Mouse (Mus musculus) neural tube, embryonic 11.5 days (tissue): ENCODE data around the gene Nat8f3. TPM values are rescaled to one million over a fixed set of nuclear protein-coding genes. Genes with fewer than 3 reads are reported as not detected.
"Not testable (repeated sequence)": the region's sequence is repeated elsewhere in the genome, so short reads cannot be mapped to it uniquely, and the experiment has no call there.

Experiments
- ATAC-seq: fragments of 200-750 bp; cut with Nextera tagmentation; 2 replicates; pipeline ENCODE4 v1.8.0; 2017; ENCODE audit warnings: moderate number of reproducible peaks, mild to moderate bottlenecking, moderate TSS enrichment, moderate library complexity; ENCODE audit not compliant: insufficient read depth, low FRiP score, low TSS enrichment
- DNase-seq: peaks from one replicate; pipeline ENCODE4 v3.0.0-alpha.2; 2015; ENCODE audit warnings: low spot score
- H3K27ac ChIP-seq: fragments of 300-500 bp; sonication (generic); 2 replicates; pipeline ENCODE4 v1.5.1; 2014; ENCODE audit warnings: low read depth, mild to moderate bottlenecking, low read length
- H3K27me3 ChIP-seq: fragments of 300-500 bp; sonication (generic); 2 replicates; pipeline ENCODE4 v1.6.1; 2014; ENCODE audit warnings: mild to moderate bottlenecking, low read length, mixed read lengths; ENCODE audit not compliant: control insufficient read depth, insufficient read depth
- H3K36me3 ChIP-seq: fragments of 300-500 bp; sonication (generic); 2 replicates; pipeline ENCODE4 v1.6.1; 2014; ENCODE audit warnings: mild to moderate bottlenecking, low read length, moderate library complexity, mixed read lengths; ENCODE audit not compliant: control insufficient read depth, insufficient read depth
- H3K4me1 ChIP-seq: fragments of 300-500 bp; sonication (generic); 2 replicates; pipeline ENCODE4 v1.6.1; 2014; ENCODE audit warnings: low read length, mixed read lengths; ENCODE audit not compliant: control insufficient read depth, insufficient read depth
- H3K4me2 ChIP-seq: fragments of 300-500 bp; sonication (generic); 2 replicates; pipeline ENCODE4 v1.6.1; 2014; ENCODE audit warnings: low read depth, mild to moderate bottlenecking, moderate library complexity
- H3K4me3 ChIP-seq: fragments of 300-500 bp; sonication (generic); 2 replicates; pipeline ENCODE4 v1.5.1; 2014; ENCODE audit warnings: low read depth, low read length
- H3K9ac ChIP-seq: fragments of 300-500 bp; sonication (generic); 2 replicates; pipeline ENCODE4 v1.6.1; 2014; ENCODE audit warnings: mild to moderate bottlenecking, low read length
- H3K9me3 ChIP-seq: fragments of 300-500 bp; sonication (generic); 2 replicates; pipeline ENCODE4 v1.6.1; 2016; ENCODE audit warnings: low read length; ENCODE audit not compliant: control insufficient read depth
- WGBS: fragments of 180-500 bp; shearing (Covaris S2); extraction: QIAGEN DNeasy Blood & Tissue Kit; methylation state at CpG from one replicate; pipeline ENCODE4 v1.1.7; 2014; 5-methylcytosine and 5-hydroxymethylcytosine counted together
- polyA plus RNA-seq: library from polyadenylated mRNA; unstranded; fragments of >200 nt; fragmentation: Nextera tagmentation; extraction: Ambion mirVana; gene quantifications from 2 replicates; pipeline ENCODE4 v1.2.1, GENCODE M21; 2014

The Nat8f3 gene
- polyA plus RNA-seq, result not detected in 2 replicates

GRCm38 (mm10) chr6:85765532-85765931 is at the start of gene Nat8f3:
Gene Nat8f3, minus strand, starts transcription at chr6:85765754.
- not testable (repeated sequence) for H3K9me3 ChIP-seq, H3K27me3 ChIP-seq, DNase-seq, H3K4me1 ChIP-seq, H3K4me3 ChIP-seq, H3K27ac ChIP-seq, H3K4me2 ChIP-seq, ATAC-seq, H3K9ac ChIP-seq, H3K36me3 ChIP-seq
- 67% methylated on average over 13 of the region's 13 CpGs for WGBS

DNA sequence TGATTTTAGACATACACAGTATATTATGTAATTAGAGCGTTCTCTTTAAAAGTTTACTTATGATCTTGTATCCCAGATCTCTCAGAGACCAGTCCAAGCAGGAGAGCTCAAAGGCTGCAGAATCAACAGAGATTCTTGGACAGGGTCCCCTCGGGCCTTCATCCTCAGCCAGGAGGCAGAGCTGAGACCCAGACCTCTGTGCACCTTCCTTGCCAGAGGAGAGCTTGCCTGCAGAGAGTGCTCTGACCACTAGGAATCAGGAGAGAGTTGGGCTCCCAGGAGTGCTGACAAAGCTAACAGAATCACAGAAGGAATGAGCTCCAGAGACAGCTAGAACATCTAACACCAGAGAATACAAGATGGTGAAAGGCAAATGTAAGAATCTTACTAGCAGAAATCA is 47.8 kb upstream of the Nat8f3 start:
- 89% methylated on average over 2 of the region's 2 CpGs for WGBS
- Histone ChIP-seq H3K4me2 (no peak overlapping the region), H3K9me3 (no peaks in the 10 kb centered on the region), H3K27me3 (no peaks in the 10 kb centered on the region), H3K4me3 (no peak overlapping the region), H3K36me3 (no peaks in the 10 kb centered on the region), H3K9ac (no peak overlapping the region), H3K27ac (no peak overlapping the region), H3K4me1 (no peaks in the 10 kb centered on the region)
- ATAC-seq (no peak), DNase-seq (no peak)

DNA sequence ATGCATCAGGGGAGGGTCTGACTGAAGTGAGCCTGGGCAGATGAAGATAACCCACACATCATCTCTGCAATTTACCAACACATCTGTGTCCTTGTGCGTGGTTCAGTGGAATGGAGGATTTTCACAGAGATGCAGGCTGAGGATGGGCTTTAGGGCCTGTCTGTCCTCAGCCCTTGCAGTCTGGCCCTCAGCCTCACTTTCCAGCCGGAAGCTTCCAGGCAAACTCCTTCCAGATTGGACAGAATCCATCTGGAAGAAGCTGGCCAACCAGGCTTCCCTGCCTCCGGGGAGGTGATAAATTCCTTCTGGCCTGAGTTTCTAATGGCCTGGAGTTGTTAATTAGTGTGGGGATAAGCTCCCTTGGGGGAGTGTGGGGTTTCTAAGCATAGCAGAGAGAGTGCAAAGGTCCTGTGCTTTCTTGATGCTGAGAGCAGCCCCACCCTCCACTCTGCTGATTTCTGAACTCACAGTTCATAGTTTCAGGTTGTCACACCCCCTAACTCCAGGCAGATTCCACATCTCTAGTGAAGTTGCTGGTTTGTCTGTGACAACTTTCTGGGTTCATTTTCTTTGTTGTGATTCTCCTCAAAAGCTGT is 45.5 kb upstream of the Nat8f3 start:
- not testable (repeated sequence) for H3K27me3 ChIP-seq, ATAC-seq, H3K4me2 ChIP-seq, H3K4me1 ChIP-seq, H3K9ac ChIP-seq, H3K36me3 ChIP-seq, H3K9me3 ChIP-seq, DNase-seq, H3K27ac ChIP-seq, H3K4me3 ChIP-seq
- 73% methylated on average over 2 of the region's 3 CpGs for WGBS

- H3K9ac ChIP-seq, H3K4me1 ChIP-seq, ATAC-seq, H3K27ac ChIP-seq, DNase-seq, H3K27me3 ChIP-seq, H3K4me2 ChIP-seq, H3K36me3 ChIP-seq, H3K9me3 ChIP-seq, H3K4me3 ChIP-seq: not testable (repeated sequence)
- 86% methylated on average over 2 of the region's 3 CpGs for WGBS
These were observed 45.0 kb upstream of the Nat8f3 start for GRCm38 (mm10) chr6:85810514-85810913.

DNA sequence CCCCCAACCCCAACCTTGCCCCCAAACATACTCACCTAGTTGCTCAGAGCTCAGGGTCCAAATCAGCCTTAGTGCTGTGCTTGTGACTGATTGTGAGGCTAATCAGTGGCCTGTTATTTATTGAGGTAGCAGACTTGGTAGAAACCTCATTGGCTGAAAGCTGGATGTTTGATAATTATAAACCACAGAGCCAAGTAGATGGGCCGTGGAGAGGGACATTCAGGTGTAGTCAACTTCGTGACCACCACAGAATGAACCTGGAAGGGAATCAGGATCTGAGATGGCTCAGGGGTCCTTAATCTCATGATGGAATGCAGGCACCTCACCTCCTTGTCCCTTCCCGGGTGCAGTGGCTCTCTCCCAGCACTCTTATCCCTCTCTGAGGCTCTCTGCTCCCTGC is 44.2 kb upstream of the Nat8f3 start:
- H3K9me3 ChIP-seq, ATAC-seq, H3K4me2 ChIP-seq, H3K27ac ChIP-seq, H3K4me1 ChIP-seq, H3K36me3 ChIP-seq, H3K9ac ChIP-seq, DNase-seq, H3K27me3 ChIP-seq, H3K4me3 ChIP-seq: not testable (repeated sequence)
- 89% methylated on average over 2 of the region's 3 CpGs for WGBS

DNA sequence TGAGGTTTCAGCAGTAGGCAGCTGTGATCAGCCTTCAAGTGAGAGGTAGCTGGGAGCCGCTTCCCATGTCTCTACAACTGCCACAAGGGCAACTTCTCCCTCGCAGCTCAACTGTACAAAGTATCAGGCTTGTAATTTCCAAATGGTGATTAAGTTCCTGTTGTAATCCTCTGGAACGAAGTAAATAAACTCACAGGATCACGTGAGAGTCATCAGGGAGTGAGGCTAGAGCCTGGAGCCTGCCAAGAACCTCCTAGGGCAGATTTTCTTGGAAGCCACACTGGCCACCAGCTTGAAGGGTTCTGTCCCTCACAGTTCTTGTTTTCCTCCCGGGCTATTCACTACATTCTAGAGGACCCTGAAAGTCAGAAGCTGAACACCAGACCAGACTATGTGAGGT is 37.6 kb upstream of the Nat8f3 start:
- not testable (repeated sequence) for H3K4me2 ChIP-seq, H3K9ac ChIP-seq, DNase-seq, H3K27ac ChIP-seq, ATAC-seq, H3K4me3 ChIP-seq, H3K9me3 ChIP-seq, H3K27me3 ChIP-seq, H3K4me1 ChIP-seq, H3K36me3 ChIP-seq
- WGBS, result 80% methylated on average over 5 of the region's 5 CpGs

GRCm38 (mm10) chr6:85763127-85764070 is 2.2 kb downstream of the Nat8f3 start:
- not testable (repeated sequence) for H3K36me3 ChIP-seq, DNase-seq, ATAC-seq, H3K27me3 ChIP-seq, H3K27ac ChIP-seq, H3K9me3 ChIP-seq, H3K9ac ChIP-seq, H3K4me1 ChIP-seq, H3K4me2 ChIP-seq, H3K4me3 ChIP-seq
- WGBS, result 95% methylated on average over 5 of the region's 6 CpGs

DNA sequence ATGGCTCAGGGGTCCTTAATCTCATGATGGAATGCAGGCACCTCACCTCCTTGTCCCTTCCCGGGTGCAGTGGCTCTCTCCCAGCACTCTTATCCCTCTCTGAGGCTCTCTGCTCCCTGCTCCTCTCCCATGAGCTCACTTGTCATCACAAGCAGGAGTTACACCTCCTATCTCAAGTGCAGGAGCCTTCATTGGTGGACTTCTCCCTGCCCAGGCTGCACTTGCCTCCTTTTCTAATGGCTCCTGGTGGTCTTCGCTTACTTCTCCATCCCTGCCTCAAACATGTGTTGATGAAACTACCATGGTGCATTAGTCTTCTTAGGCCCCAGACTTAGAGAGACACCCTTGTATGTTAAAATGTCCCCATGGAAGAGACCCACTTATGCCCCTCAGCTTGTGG is 2.9 kb downstream of the Nat8f3 start:
- H3K36me3 ChIP-seq, H3K27ac ChIP-seq, H3K27me3 ChIP-seq, H3K9ac ChIP-seq, H3K4me2 ChIP-seq, DNase-seq, H3K4me3 ChIP-seq, H3K4me1 ChIP-seq, ATAC-seq, H3K9me3 ChIP-seq: not testable (repeated sequence)
- WGBS, result 82% methylated on average over 1 of the region's 2 CpGs
